Mouse (Mus musculus) adipocyte (in vitro differentiated cells): ENCODE data around the gene Myo1b.

Source experiments
- DNase-seq: peaks from one replicate; pipeline ENCODE4 v3.0.0-alpha.2; 2016; ENCODE audit warnings: low spot score

The Myo1b gene

DNA sequence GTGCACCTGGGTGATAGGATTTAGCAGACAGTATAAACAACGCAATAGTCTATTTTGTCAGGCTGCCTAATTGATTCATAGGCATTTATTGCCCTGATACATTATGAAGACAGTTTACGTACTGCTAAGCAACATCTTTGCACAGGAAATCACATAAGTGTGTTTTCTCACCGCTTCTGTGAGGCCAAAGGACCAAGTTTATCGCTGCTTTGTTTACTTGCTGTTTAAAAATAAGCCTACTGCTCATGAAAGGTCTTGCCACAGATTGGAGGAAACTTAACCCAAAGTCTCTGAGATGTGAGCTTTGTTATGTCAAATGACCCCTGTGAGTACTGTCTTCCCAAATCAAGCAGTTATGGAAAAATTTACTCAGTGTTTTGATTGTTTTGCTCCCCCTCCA, 187.1 kb downstream of the Myo1b start:
- no peak for DNase-seq

DNA sequence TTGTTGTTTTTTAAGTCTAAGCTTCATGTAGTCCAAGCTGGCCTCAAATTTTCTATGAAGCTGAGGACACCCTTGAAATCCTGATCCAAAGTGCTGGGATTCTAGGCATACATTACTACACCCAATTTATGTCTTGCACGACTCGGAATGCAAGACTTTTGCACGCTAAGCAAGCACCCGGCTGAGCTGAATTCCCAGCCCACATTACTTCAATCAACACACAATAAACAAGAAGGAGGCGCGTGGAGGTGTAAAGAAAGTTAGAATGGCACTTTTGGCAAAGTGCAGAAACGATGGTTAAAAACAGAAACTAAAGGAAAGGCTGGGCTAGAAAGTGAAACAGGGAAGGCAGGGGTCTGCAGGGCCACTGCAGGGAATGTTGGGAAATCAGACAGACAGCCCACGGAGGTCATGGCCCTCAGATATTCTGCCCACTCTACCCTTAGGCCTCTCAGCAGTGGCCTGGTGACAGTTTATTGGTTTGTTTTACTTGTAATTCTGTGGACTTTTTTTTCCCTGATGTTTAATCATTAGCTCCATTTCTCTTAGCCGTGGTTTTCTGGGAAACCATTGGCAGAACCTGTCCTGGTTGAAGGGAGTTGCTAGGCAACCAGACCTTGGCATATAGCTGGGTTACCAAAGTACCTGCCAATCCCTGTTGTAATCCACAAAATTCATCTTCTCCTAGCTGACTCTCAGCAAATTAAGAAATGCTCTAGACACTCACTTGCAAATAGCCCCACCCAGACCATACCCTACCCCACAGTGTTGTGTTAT, 195.8 kb downstream of the Myo1b start:
- peak; percentile 47 for DNase-seq

- no peak for DNase-seq
Observed at GRCm38 (mm10) chr1:51710831-51711230, 205.0 kb downstream of the Myo1b start.

- no peak for DNase-seq
Observed at GRCm38 (mm10) chr1:51706106-51706505, 209.8 kb downstream of the Myo1b start.

- no peak for DNase-seq
Observed at GRCm38 (mm10) chr1:51704610-51705009, 211.3 kb downstream of the Myo1b start.
